Mouse (Mus musculus) hindbrain, embryonic 10.5 days (tissue): ENCODE data around the gene Ptprm. TPM values are rescaled to one million over a fixed set of nuclear protein-coding genes. Genes with fewer than 3 reads are reported as not detected.
"Not testable (repeated sequence)": the region's sequence is repeated elsewhere in the genome, so short reads cannot be mapped to it uniquely, and the experiment has no call there.

Source experiments
- DNase-seq: peaks from one replicate; pipeline ENCODE4 v3.0.0-alpha.2; 2017; ENCODE audit warnings: low spot score
- H3K27ac ChIP-seq: fragments of 300-500 bp; sonication (generic); 2 replicates; pipeline ENCODE4 v1.5.1; 2016; ENCODE audit warnings: mild to moderate bottlenecking, moderate library complexity
- H3K27me3 ChIP-seq: fragments of 300-500 bp; sonication (generic); 2 replicates; pipeline ENCODE4 v1.6.1; 2016; ENCODE audit warnings: mild to moderate bottlenecking; ENCODE audit not compliant: poor library complexity, insufficient read depth, severe bottlenecking
- H3K36me3 ChIP-seq: fragments of 300-500 bp; sonication (generic); 2 replicates; pipeline ENCODE4 v1.6.1; 2016; ENCODE audit warnings: mild to moderate bottlenecking, moderate library complexity
- H3K4me1 ChIP-seq: fragments of 300-500 bp; sonication (generic); replicated peaks from 2 replicates; pipeline ENCODE4 v1.6.1; 2016; ENCODE audit warnings: mild to moderate bottlenecking
- H3K4me3 ChIP-seq: fragments of 300-500 bp; sonication (generic); 2 replicates; pipeline ENCODE4 v1.5.1; 2016; ENCODE audit warnings: mild to moderate bottlenecking, moderate library complexity
- H3K9me3 ChIP-seq: fragments of 300-500 bp; sonication (generic); 2 replicates; pipeline ENCODE4 v1.6.1; 2016; ENCODE audit warnings: mild to moderate bottlenecking, moderate library complexity
- WGBS: fragments of 180-500 bp; shearing (Covaris S2); methylation state at CpG from one replicate; pipeline ENCODE4 v1.1.7; 2016; 5-methylcytosine and 5-hydroxymethylcytosine counted together
- polyA plus RNA-seq: library from polyadenylated mRNA; unstranded; fragments of >200 nt; fragmentation: Nextera tagmentation; extraction: Ambion mirVana; gene quantifications from 2 replicates; pipeline ENCODE4 v1.2.1, GENCODE M21; 2016

Gene Ptprm
- polyA plus RNA-seq, 1 experiment from 2014 or later: 8.1 TPM

- 88% methylated on average over 9 of the region's 9 CpGs for WGBS
These were observed 473.1 kb downstream of the Ptprm start for GRCm38 (mm10) chr17:66880969-66881701.

GRCm38 (mm10) chr17:66879151-66879550 is 475.1 kb downstream of the Ptprm start:
- no peaks in the 10 kb centered on the region for H3K9me3 ChIP-seq
- 82% methylated on average over 2 of the region's 2 CpGs for WGBS

More at GRCm38 (mm10) chr17:66880969-66881701, 473.1 kb downstream of the Ptprm start:
- no peak for DNase-seq
- Histone ChIP-seq H3K27ac (no peak overlapping the region), H3K9me3 (no peaks in the 10 kb centered on the region), H3K36me3 (no peaks in the 10 kb centered on the region), H3K4me1 (peaks cover 4% of the 10 kb centered on the region; the same call in 1 of the 2 replicates), H3K27me3 (no peaks in the 10 kb centered on the region), H3K4me3 (no peak overlapping the region)

GRCm38 (mm10) chr17:66877582-66877981 is 476.7 kb downstream of the Ptprm start:
- WGBS: 83% methylated on average over 6 of the region's 6 CpGs
- DNase-seq: no peak

More at GRCm38 (mm10) chr17:66879151-66879550, 475.1 kb downstream of the Ptprm start:
- peaks cover 4% of the 10 kb centered on the region; the same call in 1 of the 2 replicates for H3K4me1 ChIP-seq
- no peak overlapping the region for H3K4me3 ChIP-seq
- no peak for DNase-seq
- no peak overlapping the region for H3K27ac ChIP-seq
- no peaks in the 10 kb centered on the region for H3K36me3 ChIP-seq
- no peaks in the 10 kb centered on the region for H3K27me3 ChIP-seq

GRCm38 (mm10) chr17:66874810-66875209 is 479.4 kb downstream of the Ptprm start:
- H3K4me3 ChIP-seq: no peak overlapping the region
- no peak for DNase-seq
- 87% methylated on average over 11 of the region's 11 CpGs for whole genome bisulfite sequencing
- no peaks in the 10 kb centered on the region for H3K27me3 ChIP-seq
- H3K36me3 ChIP-seq: no peaks in the 10 kb centered on the region
- H3K27ac ChIP-seq: no peak overlapping the region
- peaks cover 4% of the 10 kb centered on the region; the same call in 1 of the 2 replicates for H3K4me1 ChIP-seq
- no peaks in the 10 kb centered on the region for H3K9me3 ChIP-seq

More at GRCm38 (mm10) chr17:66877582-66877981, 476.7 kb downstream of the Ptprm start:
- no peak overlapping the region for H3K27ac ChIP-seq
- peaks cover 4% of the 10 kb centered on the region; the same call in 1 of the 2 replicates for H3K4me1 ChIP-seq
- H3K36me3 ChIP-seq: no peaks in the 10 kb centered on the region
- H3K9me3 ChIP-seq: no peaks in the 10 kb centered on the region
- H3K27me3 ChIP-seq: no peaks in the 10 kb centered on the region
- H3K4me3 ChIP-seq: no peak overlapping the region

- no peaks in the 10 kb centered on the region for H3K9me3 ChIP-seq
- no peaks in the 10 kb centered on the region for H3K4me1 ChIP-seq
- no peak for DNase-seq
- H3K27ac ChIP-seq: no peak overlapping the region
- no peak overlapping the region for H3K4me3 ChIP-seq
- H3K27me3 ChIP-seq: no peaks in the 10 kb centered on the region
- WGBS: 90% methylated on average over 4 of the region's 4 CpGs
- H3K36me3 ChIP-seq: no peaks in the 10 kb centered on the region
These were observed 482.9 kb downstream of the Ptprm start for GRCm38 (mm10) chr17:66871396-66871795.

DNA sequence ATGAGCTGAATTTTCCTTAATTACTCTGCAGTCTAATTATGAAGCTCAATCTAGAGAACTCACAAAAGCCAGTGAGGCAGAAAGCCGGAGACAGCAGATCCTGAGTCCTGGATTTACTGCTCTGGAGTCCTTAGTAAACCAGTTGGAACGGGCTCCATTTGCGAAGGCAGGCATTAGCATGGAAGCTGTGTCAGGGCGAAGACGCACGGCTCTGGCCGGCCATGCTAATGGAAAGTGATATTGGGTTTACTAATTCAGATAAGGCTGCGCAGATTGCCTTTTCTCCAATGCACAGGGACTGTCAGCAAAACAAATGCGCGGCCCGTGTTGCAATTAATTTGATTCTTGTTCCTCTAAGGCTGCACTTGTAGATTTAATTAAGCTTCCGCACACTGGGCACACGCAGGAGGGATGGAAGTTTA is 484.7 kb downstream of the Ptprm start:
- no peaks in the 10 kb centered on the region for H3K36me3 ChIP-seq
- DNase-seq: no peak
- 94% methylated on average over 13 of the region's 13 CpGs for WGBS
- no peaks in the 10 kb centered on the region for H3K9me3 ChIP-seq
- H3K4me1 ChIP-seq: 0 out of 2 replicates have a peak, but pooled peaks cover 3% of the 10 kb centered on the region
- H3K27me3 ChIP-seq: no peaks in the 10 kb centered on the region
- no peak overlapping the region for H3K27ac ChIP-seq
- H3K4me3 ChIP-seq: no peak overlapping the region

DNA sequence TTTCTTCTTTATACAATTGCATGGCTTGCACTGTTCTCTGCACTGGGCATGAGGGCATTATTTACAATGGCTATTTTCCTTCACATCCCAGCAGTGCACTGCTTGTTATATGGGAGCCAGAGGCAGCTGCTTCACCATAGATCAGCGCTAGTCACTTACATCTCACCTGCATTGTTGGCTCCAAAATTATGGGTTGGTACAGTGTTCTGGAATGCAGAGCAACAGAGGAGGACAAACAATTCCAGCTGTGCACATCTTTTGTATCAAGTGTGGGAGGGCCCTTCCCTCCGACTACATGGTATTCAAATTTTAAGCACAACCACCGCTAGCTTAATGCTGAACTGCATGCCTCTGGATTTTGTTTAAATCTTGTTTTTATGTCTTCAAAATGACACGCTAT is 489.8 kb downstream of the Ptprm start:
- H3K4me3 ChIP-seq: no peak overlapping the region
- DNase-seq: no peak

DNA sequence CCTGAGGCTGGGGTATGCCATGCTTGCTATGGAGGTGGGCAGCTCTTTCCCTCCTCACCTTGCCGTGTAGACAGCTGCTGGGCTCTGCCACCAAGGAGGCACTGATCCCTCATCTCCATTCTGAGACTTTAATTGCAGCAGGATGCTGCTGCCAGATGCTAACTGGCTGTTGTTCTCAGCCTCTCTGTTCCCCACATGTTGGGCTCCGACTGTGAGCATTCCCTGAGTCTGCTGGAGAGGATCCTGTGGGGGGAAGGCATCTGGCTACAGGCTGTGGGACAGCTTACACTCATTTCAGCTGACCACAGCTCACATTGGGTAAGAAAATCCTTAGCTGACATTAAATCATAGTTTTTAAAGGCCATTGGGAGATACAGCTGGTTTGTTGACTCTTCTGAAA is 492.7 kb downstream of the Ptprm start:
- no peaks in the 10 kb centered on the region for H3K27me3 ChIP-seq
- H3K4me3 ChIP-seq: no peak overlapping the region
- no peaks in the 10 kb centered on the region for H3K9me3 ChIP-seq
- H3K4me1 ChIP-seq: peaks cover 3% of the 10 kb centered on the region; the same call in 1 of the 2 replicates
- no peaks in the 10 kb centered on the region for H3K36me3 ChIP-seq
- no peak for DNase-seq
- WGBS: 36% methylated on average over 2 of the region's 2 CpGs
- H3K27ac ChIP-seq: no peak overlapping the region

More for the DNA sequence above, 489.8 kb downstream of the Ptprm start:
- 66% methylated on average over 4 of the region's 4 CpGs for WGBS
- peaks cover 3% of the 10 kb centered on the region; the same call in 1 of the 2 replicates for H3K4me1 ChIP-seq
- H3K36me3 ChIP-seq: no peaks in the 10 kb centered on the region
- H3K27ac ChIP-seq: no peak overlapping the region
- no peaks in the 10 kb centered on the region for H3K27me3 ChIP-seq
- no peaks in the 10 kb centered on the region for H3K9me3 ChIP-seq

DNA sequence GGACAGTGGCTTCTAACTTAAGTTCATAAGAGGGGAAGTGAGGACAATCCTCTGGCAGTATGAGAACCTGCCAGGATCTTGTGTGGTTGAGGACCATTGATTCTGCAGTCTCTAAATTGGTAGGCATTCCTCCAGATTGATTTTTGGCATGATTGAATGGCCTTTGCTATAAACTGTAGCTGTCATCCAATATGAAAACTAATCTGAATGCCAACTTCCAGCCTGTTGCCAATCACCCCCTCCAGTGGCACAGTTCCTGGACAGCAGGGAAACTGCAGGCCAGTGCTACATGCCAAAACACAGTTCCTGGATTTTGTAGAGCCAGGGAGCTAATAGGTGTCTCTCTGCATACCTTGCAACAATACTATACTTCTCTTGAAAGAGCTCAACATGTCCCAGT is 495.5 kb downstream of the Ptprm start:
- DNase-seq: no peak
- no peaks in the 10 kb centered on the region for H3K27me3 ChIP-seq
- H3K36me3 ChIP-seq: no peaks in the 10 kb centered on the region
- H3K4me1 ChIP-seq: no peaks in the 10 kb centered on the region; the same call in 1 of the 2 replicates
- no peak overlapping the region for H3K27ac ChIP-seq
- no peak overlapping the region for H3K4me3 ChIP-seq
- no peaks in the 10 kb centered on the region for H3K9me3 ChIP-seq

DNA sequence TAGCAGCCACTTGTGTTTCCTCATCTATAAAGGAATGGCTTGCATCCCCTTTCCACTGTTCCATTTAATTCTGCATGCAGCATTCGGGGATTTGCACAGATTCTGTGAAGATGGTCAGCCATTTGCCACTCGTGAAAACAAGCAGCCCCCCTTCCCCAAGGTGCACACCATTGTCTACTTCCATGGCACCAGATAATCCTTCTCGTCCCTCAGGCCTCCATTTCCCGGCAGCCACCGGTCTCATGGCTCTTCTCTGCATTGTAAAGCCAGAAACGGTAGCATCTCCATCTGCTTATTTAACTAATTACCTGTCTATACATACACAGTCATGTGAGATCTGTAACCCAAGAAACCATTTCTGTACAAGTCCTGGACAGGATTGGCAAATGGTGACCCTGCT is 501.8 kb downstream of the Ptprm start:
- DNase-seq: no peak
- H3K36me3 ChIP-seq: no peaks in the 10 kb centered on the region
- no peaks in the 10 kb centered on the region for H3K27me3 ChIP-seq
- no peaks in the 10 kb centered on the region for H3K4me1 ChIP-seq
- WGBS: 87% methylated on average over 6 of the region's 6 CpGs
- no peak overlapping the region for H3K4me3 ChIP-seq
- no peak overlapping the region for H3K27ac ChIP-seq
- H3K9me3 ChIP-seq: no peaks in the 10 kb centered on the region

DNA sequence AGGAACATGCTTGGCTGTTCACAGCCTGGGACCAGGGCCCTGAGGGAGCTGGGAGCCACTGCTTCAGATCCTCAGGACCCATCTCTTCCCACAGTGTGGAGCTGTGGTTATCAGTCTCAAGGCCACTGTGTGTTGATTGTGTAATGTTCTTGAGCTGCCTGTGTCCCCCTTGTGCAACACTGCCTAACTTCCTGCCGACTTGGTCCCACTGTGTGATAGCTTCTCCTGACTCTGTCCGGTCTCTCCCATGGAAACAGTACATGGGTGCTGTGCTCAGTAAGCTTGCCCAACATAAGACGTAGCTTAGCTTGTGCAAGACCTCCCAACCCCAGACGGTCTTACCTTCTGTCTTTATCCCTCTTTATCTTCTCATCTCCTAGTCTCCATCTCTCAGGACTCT is 507.2 kb downstream of the Ptprm start:
- not testable (repeated sequence) for H3K27ac ChIP-seq, H3K9me3 ChIP-seq, H3K4me3 ChIP-seq, H3K27me3 ChIP-seq, H3K4me1 ChIP-seq, H3K36me3 ChIP-seq, DNase-seq
- WGBS: 91% methylated on average over 4 of the region's 4 CpGs

DNA sequence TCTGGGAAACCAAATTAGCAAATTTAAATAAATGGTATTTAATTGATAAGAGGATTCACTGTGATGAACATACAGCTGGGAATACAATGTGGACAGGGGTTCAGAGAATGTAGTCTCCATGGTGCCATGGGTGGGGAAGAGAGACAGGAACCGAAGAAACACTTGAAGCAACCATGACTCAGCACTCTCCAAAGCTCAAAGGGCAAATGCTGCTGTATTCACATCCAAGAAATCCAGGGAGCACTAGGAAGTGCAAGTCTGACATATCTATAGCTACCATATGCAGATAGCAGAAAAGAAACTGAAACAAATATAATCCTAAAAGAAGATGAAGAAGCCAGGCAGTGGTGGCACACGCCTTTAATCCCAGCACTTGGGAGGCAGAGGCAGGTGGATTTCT is 531.9 kb downstream of the Ptprm start:
- no peaks in the 10 kb centered on the region for H3K4me1 ChIP-seq
- no peak overlapping the region for H3K4me3 ChIP-seq
- H3K36me3 ChIP-seq: no peaks in the 10 kb centered on the region
- H3K9me3 ChIP-seq: no peaks in the 10 kb centered on the region
- DNase-seq: no peak
- H3K27ac ChIP-seq: no peak overlapping the region
- H3K27me3 ChIP-seq: peaks cover 31% of the 10 kb centered on the region
- WGBS: 87% methylated on average over 2 of the region's 2 CpGs

- Histone ChIP-seq H3K4me3 (no peak overlapping the region), H3K27ac (no peak overlapping the region), H3K4me1 (peaks cover 16% of the 10 kb centered on the region), H3K27me3 (peaks cover 69% of the 10 kb centered on the region), H3K36me3 (no peaks in the 10 kb centered on the region), H3K9me3 (no peaks in the 10 kb centered on the region)
- no peak for DNase-seq
- WGBS: 83% methylated on average over 4 of the region's 4 CpGs
These were observed 536.9 kb downstream of the Ptprm start for GRCm38 (mm10) chr17:66817380-66817779.
